Mouse (Mus musculus): ENCODE data around the gene Fam20a.

GRCm38 (mm10) chr11:109649206-109649605, 72.9 kb downstream of the Fam20a start, which contains the start of gene Prkar1a:
- TF ChIP-seq POLR2A (IDR thresholded peaks at IDR 0.05; ENCODE audit: insufficient read depth, low read depth, low read length) (no peak), CTCF (IDR thresholded peaks at IDR 0.05) (no peak), EP300 (IDR thresholded peaks at IDR 0.05; ENCODE audit: insufficient read depth, low read depth, low read length) (no peak)
